Mouse (Mus musculus) heart, embryonic 11.5 days (tissue): ENCODE measurements at regions not wholly inside any gene's neighbourhood (a gene's known extent, or its start where the extent isn't known, plus 50 kb on each side); places are given as distances from the start of the nearest gene placed in this dataset.

Experiments
- ATAC-seq: fragments of 200-750 bp; cut with Nextera tagmentation; replicated peaks from 2 replicates; pipeline ENCODE4 v1.8.0; 2017; ENCODE audit warnings: moderate library complexity; ENCODE audit not compliant: insufficient number of reproducible peaks, low FRiP score, low TSS enrichment
- H3K27ac ChIP-seq: fragments of 300-500 bp; sonication (generic); 2 replicates; pipeline ENCODE4 v1.5.1; 2014; ENCODE audit warnings: mild to moderate bottlenecking, low read depth, low read length
- H3K27me3 ChIP-seq: fragments of 300-500 bp; sonication (generic); 2 replicates; pipeline ENCODE4 v1.6.1; 2014; ENCODE audit warnings: mild to moderate bottlenecking, low read length, mixed read lengths; ENCODE audit not compliant: control insufficient read depth, insufficient read depth
- H3K36me3 ChIP-seq: fragments of 300-500 bp; sonication (generic); 2 replicates; pipeline ENCODE4 v1.6.1; 2014; ENCODE audit warnings: mild to moderate bottlenecking, low read length, moderate library complexity, mixed read lengths; ENCODE audit not compliant: control insufficient read depth, insufficient read depth
- H3K4me1 ChIP-seq: fragments of 300-500 bp; sonication (generic); 2 replicates; pipeline ENCODE4 v1.6.1; 2014; ENCODE audit warnings: low read length; ENCODE audit not compliant: control insufficient read depth, insufficient read depth
- H3K4me2 ChIP-seq: fragments of 300-500 bp; sonication (generic); 2 replicates; pipeline ENCODE4 v1.6.1; 2014; ENCODE audit warnings: mild to moderate bottlenecking, moderate library complexity
- H3K4me3 ChIP-seq: fragments of 300-500 bp; sonication (generic); 2 replicates; pipeline ENCODE4 v1.5.1; 2014; ENCODE audit warnings: low read depth, low read length
- H3K9ac ChIP-seq: fragments of 300-500 bp; sonication (generic); 2 replicates; pipeline ENCODE4 v1.6.1; 2014; ENCODE audit warnings: mild to moderate bottlenecking, low read depth, low read length, moderate library complexity
- H3K9me3 ChIP-seq: fragments of 300-500 bp; sonication (generic); replicated peaks from 2 replicates; pipeline ENCODE4 v1.6.1; 2016; ENCODE audit warnings: low read length; ENCODE audit not compliant: control insufficient read depth
- WGBS: fragments of 180-500 bp; shearing (Covaris S2); extraction: QIAGEN DNeasy Blood & Tissue Kit; methylation state at CpG from one replicate; pipeline ENCODE4 v1.1.7; 2014; ENCODE audit not compliant: insufficient replicate concordance; 5-methylcytosine and 5-hydroxymethylcytosine counted together

DNA sequence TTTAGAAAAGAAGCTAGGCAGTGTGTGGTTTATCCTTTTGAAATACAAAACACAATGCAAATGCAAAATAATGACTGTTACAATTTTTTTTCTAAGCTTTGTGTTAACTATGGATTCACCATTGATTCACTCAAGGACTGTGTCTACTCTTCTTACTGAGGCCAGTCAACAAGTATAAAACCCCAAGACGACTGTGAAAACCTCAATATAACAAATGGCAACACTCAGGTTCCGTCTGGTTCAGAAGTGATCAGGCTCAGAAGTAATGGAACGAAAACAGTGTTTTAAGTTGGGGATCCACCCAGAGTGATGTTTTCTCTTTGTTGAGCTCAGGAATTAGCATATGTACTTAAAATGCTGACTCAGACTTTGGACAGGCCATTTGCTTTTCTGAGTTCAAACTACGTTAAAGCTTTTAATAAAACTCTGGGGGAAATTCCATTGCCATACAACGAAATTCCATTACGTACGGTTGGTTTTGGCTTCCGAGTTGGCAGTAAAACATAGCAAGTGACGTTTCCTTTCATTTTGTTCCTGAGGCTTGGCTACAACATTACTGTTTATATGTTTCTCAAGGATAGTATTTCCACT is 356.6 kb upstream of the Atp2b1 start:
- ATAC-seq, result no peak
- Histone ChIP-seq H3K27ac (no peak overlapping the region), H3K4me3 (no peak overlapping the region), H3K27me3 (no peaks in the 10 kb centered on the region), H3K4me2 (no peak overlapping the region), H3K9me3 (no peaks in the 10 kb centered on the region), H3K36me3 (no peaks in the 10 kb centered on the region), H3K9ac (no peak overlapping the region), H3K4me1 (no peaks in the 10 kb centered on the region)
- WGBS, result 85% methylated on average over 9 of the region's 9 CpGs

DNA sequence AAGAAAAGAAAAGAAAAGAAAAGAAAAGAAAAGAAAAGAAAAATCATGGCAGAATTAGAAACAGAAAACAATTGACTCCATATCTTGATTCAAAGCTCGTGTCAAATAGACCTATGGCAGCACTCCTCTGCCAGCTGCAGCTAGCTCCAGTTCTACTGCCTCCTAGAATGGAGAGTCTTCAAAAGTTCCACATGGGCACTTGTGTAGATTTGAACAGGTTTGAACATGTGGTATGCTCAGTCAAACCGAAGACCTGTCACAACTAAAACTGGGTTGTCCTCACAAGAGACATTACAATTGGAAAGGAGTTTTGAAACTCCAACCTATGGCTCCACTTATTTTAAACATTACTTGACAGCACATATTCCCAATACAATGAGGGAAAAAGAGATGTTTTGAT is 355.6 kb upstream of the Atp2b1 start:
- WGBS, result 77% methylated on average over 2 of the region's 2 CpGs
- Histone ChIP-seq H3K4me3 (no peak overlapping the region), H3K9ac (no peak overlapping the region), H3K9me3 (no peaks in the 10 kb centered on the region), H3K27me3 (no peaks in the 10 kb centered on the region), H3K4me1 (no peaks in the 10 kb centered on the region), H3K4me2 (no peak overlapping the region), H3K36me3 (no peaks in the 10 kb centered on the region), H3K27ac (no peak overlapping the region)
- ATAC-seq, result no peak

DNA sequence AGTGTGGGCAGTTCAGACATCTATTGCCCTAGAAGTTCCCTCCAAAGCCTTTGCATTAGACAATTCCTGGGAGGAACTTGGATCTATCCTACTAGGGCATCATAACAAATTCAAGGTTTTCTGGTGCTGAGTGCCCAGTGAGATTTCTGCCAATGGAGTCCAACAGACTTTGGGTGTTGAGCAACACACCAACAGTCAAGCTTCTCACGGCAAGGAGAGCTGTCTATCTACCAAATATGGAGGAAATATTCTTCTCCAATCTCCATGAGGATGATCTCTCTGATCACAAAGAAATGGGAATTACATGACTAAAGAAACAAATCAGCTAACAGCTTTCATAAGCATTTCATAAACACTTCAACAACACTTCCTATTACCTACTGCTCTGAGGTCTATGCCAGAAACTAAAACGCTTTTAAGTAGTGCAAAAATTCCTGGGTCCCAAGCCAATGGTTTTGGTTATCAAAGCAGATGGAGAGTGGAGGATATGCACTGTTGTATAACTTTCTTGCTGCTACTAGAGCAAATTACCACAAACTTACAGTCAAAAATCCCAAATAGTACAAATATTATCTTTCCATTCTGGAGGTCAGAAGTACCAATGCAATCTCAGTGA is 351.8 kb upstream of the Atp2b1 start:
- no peak overlapping the region for H3K27ac ChIP-seq
- H3K27me3 ChIP-seq, result no peaks in the 10 kb centered on the region
- no peaks in the 10 kb centered on the region for H3K4me1 ChIP-seq
- ATAC-seq, result no peak
- WGBS, result 69% methylated on average over 2 of the region's 2 CpGs
- H3K36me3 ChIP-seq, result no peaks in the 10 kb centered on the region
- no peak overlapping the region for H3K4me3 ChIP-seq
- H3K9ac ChIP-seq, result no peak overlapping the region
- no peak overlapping the region for H3K4me2 ChIP-seq
- H3K9me3 ChIP-seq, result no peaks in the 10 kb centered on the region

DNA sequence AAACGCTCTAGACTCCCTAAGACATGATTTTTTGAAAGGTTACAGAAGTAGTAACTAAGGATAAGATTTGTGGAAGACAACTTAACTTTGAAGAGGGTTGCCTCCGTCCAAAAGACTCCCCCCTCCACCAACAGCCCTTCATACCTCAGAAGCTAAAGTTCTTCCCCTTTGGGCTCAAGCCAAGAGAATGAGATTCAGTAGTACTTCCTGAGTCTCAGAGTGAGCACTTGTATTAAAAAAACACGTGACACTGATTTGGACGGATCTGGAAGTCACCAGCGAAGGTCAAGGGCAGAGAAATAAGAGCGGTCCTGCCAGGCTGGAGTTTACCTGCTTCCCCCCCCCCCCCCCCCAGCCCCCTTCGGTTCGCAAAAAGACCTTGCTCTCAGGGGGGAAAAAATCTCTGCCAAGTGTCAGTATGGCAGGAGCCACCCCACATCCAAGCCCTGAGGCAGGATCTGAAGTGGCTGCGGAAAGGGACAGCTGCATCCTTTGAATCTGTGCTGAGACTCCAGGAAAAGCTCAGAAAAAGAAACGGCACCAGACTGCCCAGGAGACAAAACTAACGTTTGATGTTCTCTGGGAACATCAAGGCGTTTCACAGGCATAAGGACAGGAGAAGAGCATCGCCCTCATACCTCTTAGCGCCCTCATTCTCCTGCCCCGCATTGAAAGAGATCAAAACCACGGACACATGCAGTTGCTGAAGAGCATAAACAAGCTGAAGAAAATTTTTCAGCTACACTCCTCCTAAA is 341.2 kb upstream of the Atp2b1 start:
- no peaks in the 10 kb centered on the region for H3K36me3 ChIP-seq
- no peaks in the 10 kb centered on the region for H3K27me3 ChIP-seq
- ATAC-seq, result no peak
- WGBS, result 42% methylated on average over 16 of the region's 16 CpGs
- H3K9ac ChIP-seq, result no peak overlapping the region
- H3K4me1 ChIP-seq, result no peaks in the 10 kb centered on the region
- no peak overlapping the region for H3K27ac ChIP-seq
- H3K4me2 ChIP-seq, result no peak overlapping the region; the same call in 1 of the 2 replicates
- no peaks in the 10 kb centered on the region for H3K9me3 ChIP-seq
- no peak overlapping the region for H3K4me3 ChIP-seq

DNA sequence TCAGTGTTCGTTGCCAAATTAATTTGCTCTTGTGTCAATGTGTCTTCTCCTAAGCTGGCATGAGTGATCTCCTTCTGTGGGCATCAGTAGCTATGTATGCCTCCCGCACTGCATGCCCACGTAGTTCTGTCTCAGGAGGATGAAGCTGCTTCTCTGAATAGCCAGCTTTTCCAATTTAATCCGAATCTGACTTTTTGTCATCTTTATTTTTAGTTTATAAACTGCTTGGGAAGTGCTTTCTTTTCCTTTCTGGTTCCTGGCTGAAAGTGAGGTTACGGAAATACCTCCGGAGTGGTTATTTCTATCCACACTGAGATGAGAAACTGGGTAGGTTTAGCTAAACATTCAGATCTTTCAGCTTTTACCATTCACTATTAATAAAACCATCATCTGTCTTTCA is 337.2 kb upstream of the Atp2b1 start:
- no peak overlapping the region for H3K27ac ChIP-seq
- H3K9me3 ChIP-seq, result no peaks in the 10 kb centered on the region
- H3K4me1 ChIP-seq, result no peaks in the 10 kb centered on the region
- 83% methylated on average over 6 of the region's 6 CpGs for WGBS
- H3K36me3 ChIP-seq, result no peaks in the 10 kb centered on the region
- H3K9ac ChIP-seq, result no peak overlapping the region
- ATAC-seq, result no peak
- no peaks in the 10 kb centered on the region for H3K27me3 ChIP-seq
- H3K4me3 ChIP-seq, result no peak overlapping the region
- no peak overlapping the region for H3K4me2 ChIP-seq

DNA sequence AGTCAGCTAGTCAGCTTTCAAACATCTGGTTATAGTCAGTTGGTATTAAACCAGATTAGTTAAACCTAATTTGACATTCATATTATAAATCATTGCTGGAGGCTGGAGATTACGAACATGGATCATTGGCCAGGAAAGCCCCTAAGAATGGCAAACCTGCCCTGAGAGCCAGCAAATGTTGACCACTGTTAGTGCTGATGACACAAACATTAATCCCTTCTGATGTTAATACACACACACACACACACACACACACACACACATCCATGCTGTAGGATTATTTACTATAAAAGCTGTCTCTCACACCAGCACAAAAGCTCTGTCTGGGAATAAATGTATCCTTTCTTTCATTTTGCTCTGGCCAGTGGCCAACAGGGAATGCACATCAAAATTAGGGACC is 329.4 kb upstream of the Atp2b1 start:
- Histone ChIP-seq H3K27ac (no peak overlapping the region), H3K4me3 (no peak overlapping the region), H3K9me3 (no peaks in the 10 kb centered on the region), H3K9ac (no peak overlapping the region), H3K4me1 (no peaks in the 10 kb centered on the region; the same call in 1 of the 2 replicates), H3K4me2 (no peak overlapping the region), H3K27me3 (no peaks in the 10 kb centered on the region), H3K36me3 (no peaks in the 10 kb centered on the region)
- ATAC-seq, result no peak
- WGBS, result 75% methylated on average over 1 of the region's 1 CpGs

DNA sequence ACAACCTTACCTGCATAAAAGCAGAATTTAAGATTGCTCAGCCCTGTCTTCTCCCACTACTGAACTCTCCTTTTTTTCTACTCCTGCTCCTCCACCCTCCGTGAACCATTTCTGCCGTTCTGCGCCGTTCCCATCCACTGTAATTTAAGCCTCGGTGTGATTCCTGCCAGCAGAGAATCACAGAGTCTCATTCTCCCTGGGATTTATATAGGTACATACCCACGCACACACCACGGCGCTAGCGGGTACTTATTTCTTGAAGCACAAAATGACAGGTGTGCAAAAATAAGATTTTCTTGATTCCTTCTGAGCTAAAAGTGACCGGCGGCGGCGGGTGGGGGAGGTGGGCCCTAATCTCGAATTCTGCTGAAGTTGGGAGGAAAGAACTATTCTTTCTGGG is 324.5 kb upstream of the Atp2b1 start:
- Histone ChIP-seq H3K4me2 (no peak overlapping the region), H3K4me1 (no peaks in the 10 kb centered on the region; the same call in 1 of the 2 replicates), H3K27me3 (no peaks in the 10 kb centered on the region), H3K9ac (no peak overlapping the region), H3K4me3 (no peak overlapping the region), H3K9me3 (no peaks in the 10 kb centered on the region), H3K36me3 (no peaks in the 10 kb centered on the region), H3K27ac (no peak overlapping the region)
- no peak for ATAC-seq
- 84% methylated on average over 14 of the region's 14 CpGs for WGBS

DNA sequence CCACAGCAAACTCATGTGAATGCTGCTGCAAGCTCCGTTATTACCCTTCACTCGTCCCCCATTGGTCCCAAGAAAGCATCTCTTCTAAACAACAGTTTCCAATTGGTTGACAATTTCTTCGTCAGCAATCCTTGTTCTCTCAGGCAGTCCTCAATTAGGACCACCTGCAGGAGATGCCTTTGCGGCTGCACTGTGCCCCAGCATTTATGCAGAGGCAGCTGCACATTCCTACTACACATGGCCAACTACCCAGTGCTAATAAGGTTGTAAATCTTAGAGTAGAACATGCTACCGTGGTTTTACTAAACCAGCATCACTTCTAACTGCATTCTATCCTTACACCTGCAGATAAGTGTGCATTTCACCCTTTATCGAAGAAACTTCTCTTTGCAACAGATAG is 322.1 kb upstream of the Atp2b1 start:
- Histone ChIP-seq H3K4me1 (no peaks in the 10 kb centered on the region), H3K27ac (no peak overlapping the region), H3K4me2 (no peak overlapping the region), H3K27me3 (no peaks in the 10 kb centered on the region), H3K4me3 (no peak overlapping the region), H3K9me3 (no peaks in the 10 kb centered on the region), H3K9ac (no peak overlapping the region), H3K36me3 (no peaks in the 10 kb centered on the region)
- ATAC-seq, result no peak
- 82% methylated on average over 6 of the region's 6 CpGs for WGBS
